Mouse (Mus musculus): ENCODE data around the gene Oprm1.

Gene Oprm1

GRCm38 (mm10) chr10:7047288-7047918, 289.1 kb downstream of the Oprm1 start:
- no peak for DNase-seq (ENCODE audit: low spot score)

- no peak for DNase-seq (ENCODE audit: low spot score)
These were observed 289.6 kb downstream of the Oprm1 start for GRCm38 (mm10) chr10:7047919-7048291.

- no peak for DNase-seq (ENCODE audit: low spot score)
These were observed 291.6 kb downstream of the Oprm1 start for GRCm38 (mm10) chr10:7049901-7050300.

GRCm38 (mm10) chr10:7052315-7053017, 294.2 kb downstream of the Oprm1 start, which contains the start of gene Ipcef1:
Gene Ipcef1 (minus strand): TSS chr10:7052478.
- DNase-seq (ENCODE audit: low spot score), result no peak

GRCm38 (mm10) chr10:7054560-7055205, 296.4 kb downstream of the Oprm1 start:
- no peak for DNase-seq (ENCODE audit: low spot score)

GRCm38 (mm10) chr10:7057546-7057945, 299.2 kb downstream of the Oprm1 start:
- no peak for DNase-seq (ENCODE audit: low spot score)

GRCm38 (mm10) chr10:7060326-7060725, 302.0 kb downstream of the Oprm1 start:
- DNase-seq (ENCODE audit: low spot score), result no peak

GRCm38 (mm10) chr10:7062993-7063392, 304.7 kb downstream of the Oprm1 start:
- no peak for DNase-seq (ENCODE audit: low spot score)

- no peak for DNase-seq (ENCODE audit: low spot score)
These were observed 305.6 kb downstream of the Oprm1 start for GRCm38 (mm10) chr10:7063752-7064457.

GRCm38 (mm10) chr10:7068608-7069007, 310.3 kb downstream of the Oprm1 start:
- no peak for DNase-seq (ENCODE audit: low spot score)

- no peak for DNase-seq (ENCODE audit: low spot score)
These were observed 310.8 kb downstream of the Oprm1 start for GRCm38 (mm10) chr10:7069090-7069489.

GRCm38 (mm10) chr10:7070100-7070835, 312.0 kb downstream of the Oprm1 start:
- DNase-seq (ENCODE audit: low spot score), result no peak

GRCm38 (mm10) chr10:7070924-7071323, 312.6 kb downstream of the Oprm1 start:
- no peak for DNase-seq (ENCODE audit: low spot score)

- DNase-seq (ENCODE audit: low spot score), result no peak
These were observed 315.9 kb downstream of the Oprm1 start for GRCm38 (mm10) chr10:7074231-7074630.

- DNase-seq (ENCODE audit: low spot score), result no peak
These were observed 317.4 kb downstream of the Oprm1 start for GRCm38 (mm10) chr10:7075661-7076060.

GRCm38 (mm10) chr10:7076201-7076600, 317.9 kb downstream of the Oprm1 start:
- peak; percentile 72 for DNase-seq (ENCODE audit: low spot score)

- DNase-seq (ENCODE audit: low spot score), result no peak
These were observed 318.4 kb downstream of the Oprm1 start for GRCm38 (mm10) chr10:7076662-7077211.

GRCm38 (mm10) chr10:7077389-7077808, 319.1 kb downstream of the Oprm1 start:
- no peak for DNase-seq (ENCODE audit: low spot score)

GRCm38 (mm10) chr10:7077971-7078370, 319.7 kb downstream of the Oprm1 start:
- no peak for DNase-seq (ENCODE audit: low spot score)
